Mouse (Mus musculus) adipose tissue, adult 10 weeks (tissue): ENCODE data around the gene Tmem256. TPM values are rescaled to one million over a fixed set of nuclear protein-coding genes. Genes with fewer than 3 reads are reported as not detected.

Experiments used
- polyA plus RNA-seq: library from polyadenylated mRNA; stranded (reverse); fragments of 350-450 nt; fragmentation: Illumina TruSeq; extraction: RNeasy Lipid Tissue Mini Kit (QIAGEN cat#74804); gene quantifications from one replicate; pipeline ENCODE4 v1.2.3, GENCODE M21; 2014; ENCODE audit warnings: low read depth, low replicate concordance

The Tmem256 gene
- 183 TPM for polyA plus RNA-seq

GRCm38 (mm10) chr11:69837952-69838713 is at the start of gene Tmem256:
Gene Tmem256, plus strand, starts transcription at chr11:69838514.

GRCm38 (mm10) chr11:69795168-69795982 is 42.9 kb upstream of the Tmem256 start, which contains the start of gene Chrnb1:
Gene Chrnb1, minus strand, starts transcription at chr11:69795943.

GRCm38 (mm10) chr11:69801379-69801977 is 36.8 kb upstream of the Tmem256 start, which contains the start of gene Fgf11:
Gene Fgf11, minus strand, starts transcription at chr11:69801857.

GRCm38 (mm10) chr11:69804972-69805909 is 33.1 kb upstream of the Tmem256 start, which contains the start of gene Tmem102:
Gene Tmem102, minus strand, starts transcription at chr11:69805624.

GRCm38 (mm10) chr11:69815155-69815554 is 23.2 kb upstream of the Tmem256 start, which contains the start of gene Gm39566:
Gene Gm39566, minus strand, starts transcription at chr11:69815298.

GRCm38 (mm10) chr11:69818365-69818764 is 19.9 kb upstream of the Tmem256 start, which contains the start of gene Spem2:
Gene Spem2, minus strand, starts transcription at chr11:69818465.

GRCm38 (mm10) chr11:69822080-69822479 is 16.2 kb upstream of the Tmem256 start, which contains the start of gene Spem1:
Gene Spem1, minus strand, starts transcription at chr11:69822180.

GRCm38 (mm10) chr11:69837604-69837951 is 736 bp upstream of the Tmem256 start, which contains the start of gene Nlgn2:
Gene Nlgn2, minus strand, starts transcription at chr11:69837784.

GRCm38 (mm10) chr11:69846198-69846680 is 7.9 kb downstream of the Tmem256 start, which contains the start of gene Plscr3:
Gene Plscr3, plus strand, starts transcription at chr11:69846376.

GRCm38 (mm10) chr11:69858113-69858998 is 20.0 kb downstream of the Tmem256 start, which contains the start of gene Tnk1:
Gene Tnk1, minus strand, starts transcription at chr11:69858730.

GRCm38 (mm10) chr11:69877878-69878277 is 39.6 kb downstream of the Tmem256 start, which contains the start of gene Tmem95:
Gene Tmem95, minus strand, starts transcription at chr11:69878018.

GRCm38 (mm10) chr11:69880853-69881603 is 42.7 kb downstream of the Tmem256 start, which contains the start of gene Kctd11:
Gene Kctd11, minus strand, starts transcription at chr11:69881406.

Other genes starting within 250 kb of the Tmem256 start
- gene Atp1b2, start 232.6 kb upstream of the Tmem256 start, polyA plus RNA-seq = 14.8 TPM
- gene Shbg, start 220.6 kb upstream of the Tmem256 start, polyA plus RNA-seq = not detected
- 16.0 TPM for gene Sat2, start 216.5 kb upstream of the Tmem256 start, polyA plus RNA-seq
- gene Fxr2, start 205.5 kb upstream of the Tmem256 start, polyA plus RNA-seq = 64.4 TPM
- gene Sox15, start 183.2 kb upstream of the Tmem256 start, polyA plus RNA-seq = 0.92 TPM
- 89.0 TPM for gene Mpdu1, start 175.9 kb upstream of the Tmem256 start, polyA plus RNA-seq
- gene Cd68, start 172.4 kb upstream of the Tmem256 start, polyA plus RNA-seq = 45.6 TPM
- gene Eif4a1, start 166.1 kb upstream of the Tmem256 start, polyA plus RNA-seq = 395 TPM
- 67.4 TPM for gene Senp3, start 156.4 kb upstream of the Tmem256 start, polyA plus RNA-seq
- gene Tnfsf13, start 152.7 kb upstream of the Tmem256 start, polyA plus RNA-seq = 5.4 TPM
- gene Tnfsf12, start 142.7 kb upstream of the Tmem256 start, polyA plus RNA-seq = 19.2 TPM
- gene Tnfsfm13, start 142.4 kb upstream of the Tmem256 start, polyA plus RNA-seq = 8.1 TPM
- gene Polr2a, start 79.9 kb upstream of the Tmem256 start, polyA plus RNA-seq = 43.9 TPM
- gene Slc35g3, start 76.5 kb upstream of the Tmem256 start, polyA plus RNA-seq = 1.5 TPM
- 28.9 TPM for gene Zbtb4, start 72.6 kb upstream of the Tmem256 start, polyA plus RNA-seq
- 8.3 TPM for gene Chrnb1, start 42.6 kb upstream of the Tmem256 start, polyA plus RNA-seq
- gene Fgf11, start 36.7 kb upstream of the Tmem256 start, polyA plus RNA-seq = 8.7 TPM
- gene Tmem102, start 32.9 kb upstream of the Tmem256 start, polyA plus RNA-seq = 13.6 TPM
- 2.2 TPM for gene Gm39566, start 23.2 kb upstream of the Tmem256 start, polyA plus RNA-seq
- 14.1 TPM for gene Spem2, start 20.0 kb upstream of the Tmem256 start, polyA plus RNA-seq
- gene Spem1, start 16.3 kb upstream of the Tmem256 start, polyA plus RNA-seq = 23.3 TPM
- 19.0 TPM for gene Nlgn2, start 730 bp upstream of the Tmem256 start, polyA plus RNA-seq
- 31.1 TPM for gene Plscr3, start 7.9 kb downstream of the Tmem256 start, polyA plus RNA-seq
- 23.7 TPM for gene Tnk1, start 20.2 kb downstream of the Tmem256 start, polyA plus RNA-seq
- not detected for gene Tmem95, start 39.5 kb downstream of the Tmem256 start, polyA plus RNA-seq
- 9.4 TPM for gene Kctd11, start 42.9 kb downstream of the Tmem256 start, polyA plus RNA-seq
- 43.9 TPM for gene Acap1, start 57.0 kb downstream of the Tmem256 start, polyA plus RNA-seq
- 14.3 TPM for gene 2810408A11Rik, start 62.5 kb downstream of the Tmem256 start, polyA plus RNA-seq
- gene Neurl4, start 62.6 kb downstream of the Tmem256 start, polyA plus RNA-seq = 35.5 TPM
- gene Gps2, start 75.4 kb downstream of the Tmem256 start, polyA plus RNA-seq = 47.7 TPM
- 484 TPM for gene Eif5a, start 83.4 kb downstream of the Tmem256 start, polyA plus RNA-seq
- 58.7 TPM for gene Ybx2, start 97.3 kb downstream of the Tmem256 start, polyA plus RNA-seq
- gene Slc2a4, start 109.7 kb downstream of the Tmem256 start, polyA plus RNA-seq = 63.7 TPM
- 115 TPM for gene Cldn7, start 126.3 kb downstream of the Tmem256 start, polyA plus RNA-seq
- gene Ctdnep1, start 142.6 kb downstream of the Tmem256 start, polyA plus RNA-seq = 98.8 TPM
- 43.3 TPM for gene Elp5, start 144.0 kb downstream of the Tmem256 start, polyA plus RNA-seq
- 520 TPM for gene Gabarap, start 152.6 kb downstream of the Tmem256 start, polyA plus RNA-seq
- gene Phf23, start 157.3 kb downstream of the Tmem256 start, polyA plus RNA-seq = 39.7 TPM
- gene Dvl2, start 162.1 kb downstream of the Tmem256 start, polyA plus RNA-seq = 20.8 TPM
- 83.9 TPM for gene Acadvl, start 176.9 kb downstream of the Tmem256 start, polyA plus RNA-seq
- 12.7 TPM for gene Dlg4, start 178.4 kb downstream of the Tmem256 start, polyA plus RNA-seq
- not detected for gene Asgr1, start 215.6 kb downstream of the Tmem256 start, polyA plus RNA-seq